Mouse (Mus musculus): ENCODE results near the gene Dbnl. TPM values are rescaled to one million over a fixed set of nuclear protein-coding genes. Genes with fewer than 3 reads are reported as not detected.

Dbnl gene
- total RNA-seq, 2 experiments from 2014 or later = 74.6 to 80.0 TPM

- Histone ChIP-seq H3K27ac (no peak overlapping the region), H3K4me3 (no peak overlapping the region)
- no peak for TF ChIP-seq CTCF (conservative IDR thresholded peaks at IDR 0.05)
- no peak for DNase-seq (ENCODE audit: low spot score in 2 of 2)
Measured at GRCm38 (mm10) chr11:5850452-5850851, 62.2 kb downstream of the Dbnl start.

Other genes starting within 250 kb of the Dbnl start
- gene Ccdc117, start 246.3 kb upstream of the Dbnl start, total RNA-seq (2021) = 10 to 100 TPM; 11.8 to 13.9 TPM
- not detected for gene Ankrd36, start 218.8 kb upstream of the Dbnl start, total RNA-seq (2021)
- gene Mrps24, start 72.8 kb upstream of the Dbnl start, total RNA-seq (2021) = 10 to 100 TPM; 57.3 to 61.4 TPM
- gene Urgcp, start 26.1 kb upstream of the Dbnl start, total RNA-seq (2021) = 10 to 100 TPM; 65.3 to 67.2 TPM
- 10 to 100 TPM; 14.7 to 16.2 TPM for gene Pgam2, start 15.2 kb downstream of the Dbnl start, total RNA-seq (2021)
- gene Polm, start 49.5 kb downstream of the Dbnl start, total RNA-seq (2021) = 10 to 100 TPM; 14.1 to 15.5 TPM
- gene Aebp1, start 73.5 kb downstream of the Dbnl start, total RNA-seq (2021) = 1 to 10 TPM; 6.2 to 9.1 TPM
- 10 to 100 TPM; 19.8 to 23.2 TPM for gene Pold2, start 89.8 kb downstream of the Dbnl start, total RNA-seq (2021)
- gene Myl7, start 110.3 kb downstream of the Dbnl start, total RNA-seq (2021) = not detected
- gene Gck, start 161.6 kb downstream of the Dbnl start, total RNA-seq (2021) = 1 to 10 TPM; 2.4 to 3.3 TPM
- 10 to 100 TPM; 63.4 to 71.4 TPM for gene Ykt6, start 167.2 kb downstream of the Dbnl start, total RNA-seq (2021)

All from layer of hippocampus, adult 2 months (tissue).